ENCODE assay signal across 8 mouse cellular contexts in genomic region chr19:34334300-34334699, GRCm38 (mm10). TPM values are rescaled to one million over a fixed set of nuclear protein-coding genes. Genes with fewer than 3 reads are reported as not detected.
DNase-seq lines count a peak whose midpoint lies in the region; ATAC-seq and TF ChIP-seq lines count a peak whose summit lies in the region.

No protein-coding gene starts in this region.

- 0 out of 2 replicates have a peak, but pooled peaks cover 3% of the 10 kb centered on the region for H3K27me3 ChIP-seq in heart, embryonic 12.5 days (replicated peaks)
- H3K27me3 ChIP-seq in midbrain, embryonic 10.5 days (ENCODE audit: low read depth, poor library complexity, severe bottlenecking), result no peaks in the 10 kb centered on the region

- H3K9ac ChIP-seq in heart, embryonic 12.5 days, result no peak overlapping the region

- no peaks in the 10 kb centered on the region for H3K36me3 ChIP-seq in heart, embryonic 12.5 days
- H3K36me3 ChIP-seq in midbrain, embryonic 10.5 days, result no peaks in the 10 kb centered on the region

- H3K4me2 ChIP-seq in heart, embryonic 12.5 days, result no peak overlapping the region

- H3K4me3 ChIP-seq in heart, embryonic 12.5 days, result no peak overlapping the region
- H3K4me3 ChIP-seq in bone marrow macrophage, adult 2 months (ENCODE audit: insufficient read depth, low read length), result no peak overlapping the region
- H3K4me3 ChIP-seq in embryonic fibroblast, embryonic 13.5 days (ENCODE audit: insufficient read depth, low read length), result no peak overlapping the region
- H3K4me3 ChIP-seq in midbrain, embryonic 10.5 days, result no peak overlapping the region

- TF ChIP-seq CTCF in bone marrow macrophage, adult 2 months (IDR thresholded peaks at IDR 0.05; ENCODE audit: low read depth, low read length), result peak; percentile 92
- peak; percentile 78 for TF ChIP-seq CTCF in embryonic fibroblast, embryonic 13.5 days (IDR thresholded peaks at IDR 0.05; ENCODE audit: borderline replicate concordance, insufficient read depth, low read length)

- H3K4me1 ChIP-seq in heart, embryonic 12.5 days (replicated peaks), result no peaks in the 10 kb centered on the region
- peaks cover 2% of the 10 kb centered on the region; the same call in 1 of the 2 replicates for H3K4me1 ChIP-seq in bone marrow macrophage, adult 2 months (ENCODE audit: control insufficient read depth, insufficient read depth, low read length)
- H3K4me1 ChIP-seq in embryonic fibroblast, embryonic 13.5 days (ENCODE audit: control insufficient read depth, insufficient read depth, low read length), result no peaks in the 10 kb centered on the region
- no peaks in the 10 kb centered on the region for H3K4me1 ChIP-seq in midbrain, embryonic 10.5 days

- H3K9me3 ChIP-seq in heart, embryonic 12.5 days (replicated peaks), result no peaks in the 10 kb centered on the region
- no peaks in the 10 kb centered on the region for H3K9me3 ChIP-seq in midbrain, embryonic 10.5 days (replicated peaks)

- TF ChIP-seq POLR2A in bone marrow macrophage, adult 2 months (IDR thresholded peaks at IDR 0.05; ENCODE audit: borderline replicate concordance, low read depth, low read length), result no peak
- no peak for TF ChIP-seq POLR2A in embryonic fibroblast, embryonic 13.5 days (IDR thresholded peaks at IDR 0.05; ENCODE audit: low read depth, low read length)

- no peak overlapping the region for H3K27ac ChIP-seq in heart, embryonic 12.5 days (ENCODE audit: poor library complexity, severe bottlenecking)
- no peak overlapping the region for H3K27ac ChIP-seq in bone marrow macrophage, adult 2 months (ENCODE audit: insufficient read depth, low read depth, low read length)
- H3K27ac ChIP-seq in embryonic fibroblast, embryonic 13.5 days (ENCODE audit: insufficient read depth, low read length), result no peak overlapping the region
- H3K27ac ChIP-seq in midbrain, embryonic 10.5 days (replicated peaks), result no peak overlapping the region

- peak; percentile 92 for DNase-seq in heart, adult 11 months
- DNase-seq in heart, postnatal 14 days, result peak; percentile 77 to 84
- DNase-seq in left cerebral cortex, adult 11 months (ENCODE audit: low spot score), result peak; percentile 24
- DNase-seq in midbrain, embryonic 10.5 days (ENCODE audit: low spot score), result peak; percentile 56
- peak; percentile 74 for DNase-seq in right cerebral cortex, postnatal 4 days

- intact Hi-C loops in heart, postnatal 14 days (cut with DNase I), result loop anchor here (1.0 to 5.0 kb wide), 6 partner anchors 90 to 438 kb away; no protein-coding TSS in a partner anchor

- 1% methylated on average over 2 of the region's 2 CpGs for WGBS in heart, embryonic 12.5 days
- WGBS in midbrain, embryonic 10.5 days, result 3% methylated on average over 2 of the region's 2 CpGs

- no peak for ATAC-seq in heart, embryonic 12.5 days (ENCODE audit: insufficient number of reproducible peaks, low FRiP score)

RNA-seq across cellular contexts. Expression of gene Fas, which starts 43.8 kb away (rescaled TPM):
- polyA plus RNA-seq in heart, embryonic 12.5 days (2016; fragmentation: Nextera tagmentation; extraction: Ambion mirVana), result 2.2 and 2.4 TPM in 2 replicates
- 18.6 and 21.7 TPM in 2 replicates for polyA plus RNA-seq in bone marrow macrophage, adult 2 months (2012; ENCODE audit: insufficient read depth, insufficient read length, missing spikeins)
- polyA plus RNA-seq in embryonic fibroblast, embryonic 13.5 days (2011; ENCODE audit: insufficient read length, low read depth, missing spikeins), result 27.9 and 32.2 TPM in 2 replicates
- total RNA-seq in heart, postnatal 14 days (2021), result 10 to 100 TPM; 14.5 to 16.7 TPM
- 0.38 and 0.41 TPM in 2 replicates for polyA plus RNA-seq in midbrain, embryonic 10.5 days (2016; fragmentation: Nextera tagmentation; extraction: Ambion mirVana)

Comparison
In these comparisons a context has a peak if more than half of its experiments do, and no peak if none do; other contexts are left out.
1. DNase-seq: peak in every context shown above with its lines; median percentile 92 in heart, adult 11 months; 80 in heart, postnatal 14 days; 74 in right cerebral cortex, postnatal 4 days; 56 in midbrain, embryonic 10.5 days; 24 in left cerebral cortex, adult 11 months.